Mouse (Mus musculus) spleen, embryonic (tissue): ENCODE results near the gene Me1.

Experiments used
- CTCF ChIA-PET: fragments of 350-600 bp; sonication (Branson Sonifier 250); formaldehyde crosslinking; loops from one replicate; lab custom pipeline; 2022; lab: Charles Lee

The Me1 gene

GRCm38 (mm10) chr9:86549637-86550162 lies 146.1 kb downstream of the Me1 start:
- CTCF ChIA-PET, result no interaction called here

GRCm38 (mm10) chr9:86544559-86544958 lies 151.2 kb downstream of the Me1 start:
- CTCF ChIA-PET, result no interaction called here

GRCm38 (mm10) chr9:86543451-86543850 lies 152.3 kb downstream of the Me1 start:
- CTCF ChIA-PET, result no interaction called here

GRCm38 (mm10) chr9:86534071-86534470 lies 161.7 kb downstream of the Me1 start:
- CTCF ChIA-PET, result no interaction called here
